Mouse (Mus musculus): ENCODE measurements at regions not wholly inside any gene's neighbourhood (a gene's known extent, or its start where the extent isn't known, plus 50 kb on each side); places are given as distances from the start of the nearest gene placed in this dataset.
A peak's percentile ranks its signal among the peaks of the same experiment; 100 is the strongest.

- Histone ChIP-seq H3K27ac (replicated peaks) (no peak overlapping the region), H3K9me3 (ENCODE audit: control insufficient read depth, low read length) (no peaks in the 10 kb centered on the region), H3K4me3 (ENCODE audit: low read depth, low read length) (no peak overlapping the region), H3K36me3 (ENCODE audit: control insufficient read depth, insufficient read depth, low read length) (no peaks in the 10 kb centered on the region), H3K27me3 (ENCODE audit: control insufficient read depth, insufficient read depth, low read length) (no peaks in the 10 kb centered on the region), H3K9ac (ENCODE audit: low read length) (no peak overlapping the region), H3K4me2 (replicated peaks; ENCODE audit: low read depth) (no peak overlapping the region), H3K4me1 (replicated peaks; ENCODE audit: control insufficient read depth, insufficient read depth) (no peaks in the 10 kb centered on the region; the same call in none of the 2 replicates)
- 56% methylated on average over 5 of the region's 5 CpGs for WGBS
- no peak for TF ChIP-seq EP300 (optimal IDR thresholded peaks at IDR 0.05)
- TF ChIP-seq CTCF (IDR thresholded peaks at IDR 0.05; ENCODE audit: low read depth) = no peak
- no peak for DNase-seq (ENCODE audit: low spot score)
- ATAC-seq (ENCODE audit: low FRiP score, low TSS enrichment) = peak; percentile 55; the same call in 1 of the 2 replicates
Measured at GRCm38 (mm10) chr3:145705317-145705716, 53.2 kb upstream of the Ddah1 start.

- no peak for DNase-seq (ENCODE audit: low spot score)
- Histone ChIP-seq H3K4me3 (ENCODE audit: low read depth, low read length) (no peak overlapping the region), H3K9ac (ENCODE audit: low read length) (no peak overlapping the region), H3K27ac (replicated peaks) (no peak overlapping the region), H3K4me1 (replicated peaks; ENCODE audit: control insufficient read depth, insufficient read depth) (no peaks in the 10 kb centered on the region; the same call in none of the 2 replicates), H3K36me3 (ENCODE audit: control insufficient read depth, insufficient read depth, low read length) (no peaks in the 10 kb centered on the region), H3K27me3 (ENCODE audit: control insufficient read depth, insufficient read depth, low read length) (no peaks in the 10 kb centered on the region), H3K4me2 (replicated peaks; ENCODE audit: low read depth) (no peak overlapping the region), H3K9me3 (ENCODE audit: control insufficient read depth, low read length) (no peaks in the 10 kb centered on the region)
- TF ChIP-seq CTCF (IDR thresholded peaks at IDR 0.05; ENCODE audit: low read depth) (no peak), EP300 (optimal IDR thresholded peaks at IDR 0.05) (no peak)
- WGBS = 52% methylated on average over 9 of the region's 9 CpGs
- no peak for ATAC-seq (ENCODE audit: low FRiP score, low TSS enrichment)
Measured at GRCm38 (mm10) chr3:145704054-145704453, 54.3 kb upstream of the Ccn1 start.

- no peaks in the 10 kb centered on the region; the same call in 1 of the 2 replicates for H3K4me1 ChIP-seq (replicated peaks; ENCODE audit: control insufficient read depth, insufficient read depth)
- no peaks in the 10 kb centered on the region for H3K9me3 ChIP-seq (ENCODE audit: control insufficient read depth, low read length)
- no peak for DNase-seq (ENCODE audit: low spot score)
- no peak overlapping the region for H3K4me3 ChIP-seq (ENCODE audit: low read depth, low read length)
- H3K27ac ChIP-seq (replicated peaks) = 0 out of 2 replicates have a peak overlapping the region, but pooled peaks have one; percentile 24
- H3K9ac ChIP-seq (ENCODE audit: low read length) = no peak overlapping the region
- no peak for TF ChIP-seq EP300 (optimal IDR thresholded peaks at IDR 0.05)
- TF ChIP-seq CTCF (IDR thresholded peaks at IDR 0.05; ENCODE audit: low read depth) = no peak
- no peak overlapping the region for H3K4me2 ChIP-seq (replicated peaks; ENCODE audit: low read depth)
- no peaks in the 10 kb centered on the region for H3K36me3 ChIP-seq (ENCODE audit: control insufficient read depth, insufficient read depth, low read length)
- 24% methylated on average over 11 of the region's 11 CpGs for WGBS
- no peak for ATAC-seq (ENCODE audit: low FRiP score, low TSS enrichment)
- H3K27me3 ChIP-seq (ENCODE audit: control insufficient read depth, insufficient read depth, low read length) = no peaks in the 10 kb centered on the region
Measured at GRCm38 (mm10) chr3:145703411-145703924, 53.7 kb upstream of the Ccn1 start.

GRCm38 (mm10) chr3:145702739-145703138, 53.0 kb upstream of the Ccn1 start:
- Histone ChIP-seq H3K9ac (ENCODE audit: low read length) (no peak overlapping the region), H3K4me3 (ENCODE audit: low read depth, low read length) (no peak overlapping the region), H3K9me3 (ENCODE audit: control insufficient read depth, low read length) (no peaks in the 10 kb centered on the region), H3K36me3 (ENCODE audit: control insufficient read depth, insufficient read depth, low read length) (no peaks in the 10 kb centered on the region), H3K27me3 (ENCODE audit: control insufficient read depth, insufficient read depth, low read length) (no peaks in the 10 kb centered on the region), H3K27ac (replicated peaks) (no peak overlapping the region), H3K4me2 (replicated peaks; ENCODE audit: low read depth) (no peak overlapping the region), H3K4me1 (replicated peaks; ENCODE audit: control insufficient read depth, insufficient read depth) (no peaks in the 10 kb centered on the region; the same call in 1 of the 2 replicates)
- ATAC-seq (ENCODE audit: low FRiP score, low TSS enrichment) (no peak), DNase-seq (ENCODE audit: low spot score) (no peak)
- no peak for TF ChIP-seq CTCF (IDR thresholded peaks at IDR 0.05; ENCODE audit: low read depth)
- TF ChIP-seq EP300 (optimal IDR thresholded peaks at IDR 0.05) = no peak
- WGBS = 69% methylated on average over 5 of the region's 5 CpGs

GRCm38 (mm10) chr3:145701945-145702344, 52.2 kb upstream of the Ccn1 start:
- Histone ChIP-seq H3K9ac (ENCODE audit: low read length) (no peak overlapping the region), H3K36me3 (ENCODE audit: control insufficient read depth, insufficient read depth, low read length) (no peaks in the 10 kb centered on the region), H3K27me3 (ENCODE audit: control insufficient read depth, insufficient read depth, low read length) (no peaks in the 10 kb centered on the region), H3K4me1 (replicated peaks; ENCODE audit: control insufficient read depth, insufficient read depth) (no peaks in the 10 kb centered on the region; the same call in 1 of the 2 replicates), H3K4me3 (ENCODE audit: low read depth, low read length) (no peak overlapping the region), H3K9me3 (ENCODE audit: control insufficient read depth, low read length) (no peaks in the 10 kb centered on the region), H3K27ac (replicated peaks) (no peak overlapping the region), H3K4me2 (replicated peaks; ENCODE audit: low read depth) (no peak overlapping the region)
- 80% methylated on average over 6 of the region's 6 CpGs for WGBS
- 0 out of 2 replicates have a peak, but pooled peaks have one; percentile 42 for ATAC-seq (ENCODE audit: low FRiP score, low TSS enrichment)
- no peak for DNase-seq (ENCODE audit: low spot score)
- TF ChIP-seq EP300 (optimal IDR thresholded peaks at IDR 0.05) = no peak
- no peak for TF ChIP-seq CTCF (IDR thresholded peaks at IDR 0.05; ENCODE audit: low read depth)
